Mouse (Mus musculus) forebrain, embryonic 16.5 days (tissue): Measurements from ENCODE around the gene Il27. TPM values are rescaled to one million over a fixed set of nuclear protein-coding genes. Genes with fewer than 3 reads are reported as not detected.

ENCODE experiments used
- ATAC-seq: fragments of 200-750 bp; cut with Nextera tagmentation; 2 replicates; pipeline ENCODE4 v1.8.0; 2017; ENCODE audit warnings: mild to moderate bottlenecking, moderate library complexity
- H3K27ac ChIP-seq: fragments of 300-500 bp; sonication (generic); 2 replicates; pipeline ENCODE4 v1.5.1; 2014; ENCODE audit warnings: low read length, control low read depth
- H3K27me3 ChIP-seq: fragments of 300-500 bp; sonication (generic); replicated peaks from 2 replicates; pipeline ENCODE4 v1.6.1; 2014; ENCODE audit warnings: low read length; ENCODE audit not compliant: control insufficient read depth, insufficient read depth
- H3K36me3 ChIP-seq: fragments of 300-500 bp; sonication (generic); 2 replicates; pipeline ENCODE4 v1.6.1; 2014; ENCODE audit not compliant: control insufficient read depth, insufficient read depth
- H3K4me1 ChIP-seq: fragments of 300-500 bp; sonication (generic); replicated peaks from 2 replicates; pipeline ENCODE4 v1.6.1; 2014; ENCODE audit warnings: low read length; ENCODE audit not compliant: control insufficient read depth, insufficient read depth
- H3K4me2 ChIP-seq: fragments of 300-500 bp; sonication (generic); 2 replicates; pipeline ENCODE4 v1.6.1; 2014; ENCODE audit warnings: mild to moderate bottlenecking, low read length, control low read depth
- H3K4me3 ChIP-seq: fragments of 300-500 bp; sonication (generic); replicated peaks from 2 replicates; pipeline ENCODE4 v1.5.1; 2014; ENCODE audit warnings: mild to moderate bottlenecking, low read length, control low read depth
- H3K9ac ChIP-seq: fragments of 300-500 bp; sonication (generic); replicated peaks from 2 replicates; pipeline ENCODE4 v1.6.1; 2014; ENCODE audit warnings: low read depth, low read length, control low read depth
- H3K9me3 ChIP-seq: fragments of 300-500 bp; sonication (generic); 2 replicates; pipeline ENCODE4 v1.6.1; 2016; ENCODE audit warnings: low read length; ENCODE audit not compliant: control insufficient read depth
- WGBS: fragments of 180-500 bp; shearing (Covaris S2); extraction: QIAGEN DNeasy Blood & Tissue Kit; methylation state at CpG from one replicate; pipeline ENCODE4 v1.1.7; 2014; 5-methylcytosine and 5-hydroxymethylcytosine counted together
- polyA plus RNA-seq: library from polyadenylated mRNA; unstranded; fragments of >200 nt; fragmentation: Nextera tagmentation; extraction: Ambion mirVana; gene quantifications from 2 replicates; pipeline ENCODE4 v1.2.1, GENCODE M21; 2015

The Il27 gene
- polyA plus RNA-seq, 1 experiment from 2014 or later: not detected

- Histone ChIP-seq H3K36me3 (no peaks in the 10 kb centered on the region), H3K4me2 (no peak overlapping the region), H3K27ac (no peak overlapping the region), H3K27me3 (no peaks in the 10 kb centered on the region), H3K9ac (no peak overlapping the region), H3K4me1 (no peaks in the 10 kb centered on the region), H3K4me3 (no peak overlapping the region), H3K9me3 (no peaks in the 10 kb centered on the region)
- 76% methylated on average over 6 of the region's 6 CpGs for WGBS
- ATAC-seq: no peak
Observed at GRCm38 (mm10) chr7:126628111-126628510, 33.4 kb upstream of the Il27 start.

GRCm38 (mm10) chr7:126625807-126626600 lies 31.3 kb upstream of the Il27 start:
- WGBS: 80% methylated on average over 3 of the region's 3 CpGs
- Histone ChIP-seq H3K27ac (no peak overlapping the region), H3K27me3 (no peaks in the 10 kb centered on the region), H3K36me3 (no peaks in the 10 kb centered on the region), H3K4me1 (no peaks in the 10 kb centered on the region), H3K9ac (no peak overlapping the region), H3K4me3 (no peak overlapping the region), H3K4me2 (no peak overlapping the region), H3K9me3 (no peaks in the 10 kb centered on the region)
- ATAC-seq: no peak

GRCm38 (mm10) chr7:126625369-126625768 lies 30.6 kb upstream of the Il27 start:
- no peaks in the 10 kb centered on the region for H3K36me3 ChIP-seq

GRCm38 (mm10) chr7:126624774-126625173 lies 30.0 kb upstream of the Il27 start:
- ATAC-seq: no peak
- Histone ChIP-seq H3K36me3 (no peaks in the 10 kb centered on the region), H3K9me3 (no peaks in the 10 kb centered on the region), H3K27ac (no peak overlapping the region), H3K4me2 (no peak overlapping the region), H3K9ac (no peak overlapping the region), H3K4me3 (no peak overlapping the region), H3K27me3 (no peaks in the 10 kb centered on the region), H3K4me1 (no peaks in the 10 kb centered on the region)
- WGBS: 73% methylated on average over 16 of the region's 16 CpGs

More at GRCm38 (mm10) chr7:126625369-126625768, 30.6 kb upstream of the Il27 start:
- no peaks in the 10 kb centered on the region for H3K9me3 ChIP-seq
- no peak overlapping the region for H3K4me3 ChIP-seq
- no peaks in the 10 kb centered on the region for H3K4me1 ChIP-seq
- H3K27me3 ChIP-seq: no peaks in the 10 kb centered on the region
- H3K27ac ChIP-seq: no peak overlapping the region
- 59% methylated on average over 6 of the region's 6 CpGs for WGBS
- ATAC-seq: no peak
- no peak overlapping the region for H3K9ac ChIP-seq
- H3K4me2 ChIP-seq: no peak overlapping the region

- no peaks in the 10 kb centered on the region for H3K9me3 ChIP-seq
- ATAC-seq: no peak
- WGBS: 90% methylated on average over 1 of the region's 1 CpGs
Observed at GRCm38 (mm10) chr7:126623381-126623780, 28.6 kb upstream of the Il27 start.

GRCm38 (mm10) chr7:126621452-126622359 lies 27.0 kb upstream of the Il27 start:
- H3K9ac ChIP-seq: no peak overlapping the region
- H3K27ac ChIP-seq: no peak overlapping the region
- WGBS: 87% methylated on average over 9 of the region's 9 CpGs

More at GRCm38 (mm10) chr7:126623381-126623780, 28.6 kb upstream of the Il27 start:
- Histone ChIP-seq H3K4me3 (no peak overlapping the region), H3K9ac (no peak overlapping the region), H3K27me3 (no peaks in the 10 kb centered on the region), H3K36me3 (no peaks in the 10 kb centered on the region), H3K4me2 (no peak overlapping the region), H3K27ac (no peak overlapping the region), H3K4me1 (no peaks in the 10 kb centered on the region)

GRCm38 (mm10) chr7:126619559-126620275 lies 25.0 kb upstream of the Il27 start:
- Histone ChIP-seq H3K9me3 (no peaks in the 10 kb centered on the region), H3K36me3 (no peaks in the 10 kb centered on the region), H3K4me3 (no peak overlapping the region), H3K27me3 (no peaks in the 10 kb centered on the region), H3K4me1 (no peaks in the 10 kb centered on the region), H3K27ac (no peak overlapping the region), H3K9ac (no peak overlapping the region), H3K4me2 (no peak overlapping the region)
- 81% methylated on average over 10 of the region's 10 CpGs for WGBS
- no peak for ATAC-seq

More at GRCm38 (mm10) chr7:126621452-126622359, 27.0 kb upstream of the Il27 start:
- Histone ChIP-seq H3K4me3 (no peak overlapping the region), H3K36me3 (no peaks in the 10 kb centered on the region), H3K9me3 (no peaks in the 10 kb centered on the region), H3K4me2 (no peak overlapping the region), H3K27me3 (no peaks in the 10 kb centered on the region), H3K4me1 (no peaks in the 10 kb centered on the region)
- no peak for ATAC-seq

- 64% methylated on average over 3 of the region's 3 CpGs for WGBS
- no peak overlapping the region for H3K4me3 ChIP-seq
Observed at GRCm38 (mm10) chr7:126616707-126617106, 22.0 kb upstream of the Il27 start.

GRCm38 (mm10) chr7:126612736-126613135 lies 18.0 kb upstream of the Il27 start:
- no peak for ATAC-seq
- no peaks in the 10 kb centered on the region for H3K27me3 ChIP-seq
- no peaks in the 10 kb centered on the region for H3K9me3 ChIP-seq
- H3K4me2 ChIP-seq: no peak overlapping the region
- no peaks in the 10 kb centered on the region for H3K4me1 ChIP-seq
- no peak overlapping the region for H3K27ac ChIP-seq
- H3K9ac ChIP-seq: no peak overlapping the region
- no peaks in the 10 kb centered on the region for H3K36me3 ChIP-seq
- no peak overlapping the region for H3K4me3 ChIP-seq
- 70% methylated on average over 3 of the region's 3 CpGs for WGBS

More at GRCm38 (mm10) chr7:126616707-126617106, 22.0 kb upstream of the Il27 start:
- no peaks in the 10 kb centered on the region for H3K27me3 ChIP-seq
- H3K4me1 ChIP-seq: no peaks in the 10 kb centered on the region
- no peaks in the 10 kb centered on the region for H3K9me3 ChIP-seq
- no peak for ATAC-seq
- H3K27ac ChIP-seq: no peak overlapping the region
- H3K4me2 ChIP-seq: no peak overlapping the region
- no peak overlapping the region for H3K9ac ChIP-seq
- no peaks in the 10 kb centered on the region for H3K36me3 ChIP-seq
